Mouse (Mus musculus) myocyte (in vitro differentiated cells): Measurements from ENCODE around the gene Olfr804.

ENCODE experiments used
- E2F4 ChIP-seq: IDR thresholded peaks from one replicate; pipeline ENCODE4 v1.6.1; 2011; ENCODE audit warnings: mild to moderate bottlenecking, control low read depth, moderate library complexity; ENCODE audit not compliant: insufficient read depth
- MAX ChIP-seq: IDR thresholded peaks from one replicate; pipeline ENCODE4 v1.6.1; 2011; ENCODE audit warnings: low read depth, mild to moderate bottlenecking, control low read depth
- MYOD1 ChIP-seq, 3 experiments: IDR thresholded peaks; one replicate each; pipeline ENCODE4 v1.6.1; 2011; ENCODE audit warnings: control low read depth in 2 of 3, low read depth in 2 of 3, mild to moderate bottlenecking in 2 of 3, moderate library complexity in 1 of 3; ENCODE audit not compliant: insufficient read length in 2 of 3, control insufficient read depth in 1 of 3
- MYOG ChIP-seq, 3 experiments: IDR thresholded peaks; one replicate each; pipeline ENCODE4 v1.6.1; 2011; ENCODE audit warnings: control low read depth in 2 of 3, low read depth in 2 of 3, mild to moderate bottlenecking in 2 of 3; ENCODE audit not compliant: insufficient read length in 2 of 3, control insufficient read depth in 1 of 3, insufficient read depth in 1 of 3
- POLR2A ChIP-seq: IDR thresholded peaks from one replicate; pipeline ENCODE4 v1.6.1; 2011; ENCODE audit warnings: low read depth, mild to moderate bottlenecking, control low read depth, moderate library complexity; ENCODE audit not compliant: insufficient read length
- REST ChIP-seq: IDR thresholded peaks from one replicate; pipeline ENCODE4 v1.6.1; 2011; ENCODE audit warnings: mild to moderate bottlenecking, control low read depth, moderate library complexity; ENCODE audit not compliant: insufficient read depth, insufficient read length
- SRF ChIP-seq: IDR thresholded peaks from one replicate; pipeline ENCODE4 v1.6.1; 2011; ENCODE audit warnings: low read depth; ENCODE audit not compliant: control insufficient read depth, insufficient read length
- TCF12 ChIP-seq: IDR thresholded peaks from one replicate; pipeline ENCODE4 v1.6.1; 2011; ENCODE audit warnings: mild to moderate bottlenecking, control low read depth; ENCODE audit not compliant: poor library complexity, insufficient read depth, severe bottlenecking
- TCF3 ChIP-seq: IDR thresholded peaks from one replicate; pipeline ENCODE4 v1.6.1; 2011; ENCODE audit warnings: low read depth, control low read depth; ENCODE audit not compliant: insufficient read length

DNA sequence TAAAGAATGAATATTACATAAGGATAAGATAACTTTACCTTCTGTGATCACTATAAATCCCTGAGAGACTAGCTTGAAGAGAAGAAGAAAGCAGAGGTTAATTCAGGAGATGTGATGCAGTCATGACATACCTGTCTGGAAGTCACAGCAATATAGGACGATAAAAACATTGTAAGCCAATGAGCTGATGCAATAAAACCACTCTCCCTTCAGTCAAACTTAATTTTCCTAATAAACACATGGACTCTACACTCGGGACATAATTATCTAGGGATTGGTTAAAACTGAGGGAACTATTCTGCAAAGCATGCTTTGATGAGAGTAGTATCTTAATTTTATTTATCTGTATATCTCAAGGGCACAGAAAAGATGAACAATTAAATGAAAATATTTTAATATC lies 8.8 kb upstream of the Olfr804 start, which contains the start of gene Olfr803:
- TF ChIP-seq MYOG (IDR thresholded peaks at IDR 0.05; ENCODE audit: control insufficient read depth in 1 of 3, insufficient read depth in 1 of 3, insufficient read length in 2 of 3, low read depth in 2 of 3): no peak
- no peak for TF ChIP-seq MYOD1 (IDR thresholded peaks at IDR 0.05; ENCODE audit: control insufficient read depth in 1 of 3, insufficient read length in 2 of 3, low read depth in 2 of 3)
- no peak for TF ChIP-seq MAX
- TF ChIP-seq REST: no peak
- no peak for TF ChIP-seq TCF12
- TF ChIP-seq POLR2A: no peak
- TF ChIP-seq SRF: no peak
- no peak for TF ChIP-seq E2F4
- no peak for TF ChIP-seq TCF3
